Mouse (Mus musculus): ENCODE data around the gene Spsb1.

The Spsb1 gene

DNA sequence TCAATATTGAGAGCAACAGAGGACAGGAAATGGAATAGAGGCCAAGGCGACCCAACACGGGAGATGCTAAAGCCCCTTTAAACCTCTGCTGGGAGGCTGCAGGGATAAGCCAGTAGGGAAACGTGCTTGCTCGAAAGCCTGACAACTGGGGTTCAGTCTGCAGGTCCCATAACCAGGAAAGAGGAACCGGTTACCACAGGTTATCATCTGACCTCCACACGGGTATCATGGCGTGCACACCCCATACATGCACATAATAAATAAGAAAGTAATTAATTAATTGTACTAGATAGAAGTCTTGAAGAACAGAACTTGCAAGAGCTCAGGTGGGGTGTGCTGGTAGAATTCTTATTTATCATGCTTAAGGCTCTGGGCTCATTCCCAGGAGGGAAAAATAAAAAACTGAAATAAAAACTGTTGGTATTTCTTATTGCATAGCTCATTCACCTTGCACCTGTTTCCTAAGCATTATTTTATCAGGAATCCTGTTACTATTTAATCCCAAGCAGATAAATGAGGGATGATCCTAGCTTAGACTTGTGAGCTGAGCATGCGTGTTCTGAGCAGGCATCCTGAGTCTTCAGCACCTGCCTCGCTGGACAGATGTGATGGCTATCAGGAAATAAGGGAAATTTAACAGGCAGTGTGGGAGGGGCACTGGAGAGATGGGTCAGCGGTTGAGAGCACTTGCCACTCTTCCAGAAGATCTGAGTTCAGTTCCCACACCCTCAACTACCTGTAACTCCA is 32.0 kb upstream of the Spsb1 start:
- DNase-seq (ENCODE audit: low spot score in 2 of 2): no peak

DNA sequence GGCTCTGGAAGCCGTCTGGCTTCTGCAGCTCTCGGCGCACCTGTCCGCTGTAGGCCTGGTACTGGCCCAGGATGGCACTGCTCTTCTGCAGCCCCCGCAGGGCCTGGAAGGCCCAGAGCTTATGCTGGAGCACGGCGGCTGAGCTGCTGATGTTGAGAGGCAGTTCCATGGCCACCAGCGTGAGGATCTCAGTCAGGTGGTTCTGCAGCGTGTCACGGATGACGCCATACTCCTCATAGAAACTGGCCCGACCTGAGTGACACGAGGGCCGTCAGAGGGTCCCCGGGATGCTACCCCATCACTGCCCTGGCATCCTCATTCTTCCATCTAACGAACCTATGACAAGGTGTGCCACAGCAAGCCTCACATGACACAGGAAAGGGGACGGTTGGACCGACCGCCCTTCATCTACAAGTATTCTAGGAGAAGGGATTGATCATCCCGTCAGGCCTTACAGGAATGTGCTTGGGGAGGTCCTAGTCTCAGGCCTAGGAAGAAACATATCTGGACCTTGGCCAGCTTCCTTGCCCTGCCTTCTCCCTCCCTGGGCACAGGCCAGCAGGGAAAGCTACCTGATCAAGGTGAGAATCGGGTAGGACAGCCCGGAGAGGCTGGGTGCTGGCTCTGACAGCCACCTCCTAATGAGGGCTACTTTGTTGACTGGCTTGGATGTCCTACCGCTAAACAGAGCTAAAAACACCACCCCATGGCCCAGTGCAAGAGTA is 29.2 kb upstream of the Spsb1 start:
- no peak for DNase-seq (ENCODE audit: low spot score in 2 of 2)

GRCm38 (mm10) chr4:149982154-149982553 is 27.3 kb upstream of the Spsb1 start:
- DNase-seq (ENCODE audit: low spot score in 2 of 2): no peak

GRCm38 (mm10) chr4:149979819-149980308 is 25.0 kb upstream of the Spsb1 start:
- DNase-seq (ENCODE audit: low spot score in 2 of 2): peak; percentile 61 to 80

- DNase-seq (ENCODE audit: low spot score in 2 of 2): no peak
These were observed 24.0 kb upstream of the Spsb1 start for GRCm38 (mm10) chr4:149978820-149979219.

- DNase-seq (ENCODE audit: low spot score in 2 of 2): no peak
These were observed 23.1 kb upstream of the Spsb1 start for GRCm38 (mm10) chr4:149977801-149978544.

GRCm38 (mm10) chr4:149977181-149977580 is 22.3 kb upstream of the Spsb1 start:
- DNase-seq (ENCODE audit: low spot score in 2 of 2): no peak

GRCm38 (mm10) chr4:149975730-149976254 is 20.9 kb upstream of the Spsb1 start:
- no peak for DNase-seq (ENCODE audit: low spot score in 2 of 2)

- no peak for DNase-seq (ENCODE audit: low spot score in 2 of 2)
These were observed 20.4 kb upstream of the Spsb1 start for GRCm38 (mm10) chr4:149975291-149975690.

- no peak for DNase-seq (ENCODE audit: low spot score in 2 of 2)
These were observed 16.6 kb upstream of the Spsb1 start for GRCm38 (mm10) chr4:149971393-149971792.

- no peak for DNase-seq (ENCODE audit: low spot score in 2 of 2)
These were observed 13.7 kb upstream of the Spsb1 start for GRCm38 (mm10) chr4:149968526-149968925.

- no peak for DNase-seq (ENCODE audit: low spot score in 2 of 2)
These were observed 12.1 kb upstream of the Spsb1 start for GRCm38 (mm10) chr4:149966963-149967362.

DNA sequence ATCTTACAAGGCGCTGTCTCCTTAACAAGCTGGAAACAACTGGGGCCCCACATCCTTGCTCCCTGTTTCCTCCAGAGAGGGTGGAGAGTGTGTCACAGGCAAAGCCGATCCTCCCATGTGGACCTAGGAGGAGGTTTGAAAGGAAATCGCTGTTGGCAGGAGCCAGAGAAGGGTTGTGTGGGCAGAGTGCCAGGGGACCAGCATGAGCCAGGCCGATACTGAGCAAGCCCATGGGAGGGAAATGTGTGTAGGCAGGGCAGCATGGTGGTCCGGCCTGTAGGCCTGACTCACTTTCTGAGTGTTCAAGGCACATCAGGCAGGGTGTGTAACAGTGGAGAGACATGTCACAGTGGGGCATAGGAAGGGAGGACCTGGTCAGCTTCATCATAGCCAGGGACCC is 11.4 kb upstream of the Spsb1 start:
- peak in 1 of 2 experiments; percentile 75 for DNase-seq (ENCODE audit: low spot score in 2 of 2)

DNA sequence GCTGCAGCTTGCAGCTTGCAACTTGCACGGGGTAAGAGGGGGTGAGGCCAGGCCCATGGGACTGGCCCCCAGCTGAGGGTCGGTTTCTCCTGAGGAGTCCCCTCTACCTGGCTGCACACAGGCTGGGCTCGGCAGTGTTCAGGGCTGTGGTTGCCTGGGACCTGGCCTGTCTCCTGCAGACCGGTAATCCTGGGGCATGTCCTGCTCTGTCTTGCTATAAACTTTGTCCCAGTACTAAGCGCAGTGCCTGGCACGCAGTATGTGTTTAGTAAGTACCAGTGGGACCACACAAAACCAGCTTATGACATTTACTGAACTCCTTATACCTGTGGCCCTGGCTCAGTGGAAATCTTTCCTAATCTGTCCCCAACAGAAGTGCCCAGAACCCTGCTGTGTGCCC is 10.8 kb upstream of the Spsb1 start:
- no peak for DNase-seq (ENCODE audit: low spot score in 2 of 2)

DNA sequence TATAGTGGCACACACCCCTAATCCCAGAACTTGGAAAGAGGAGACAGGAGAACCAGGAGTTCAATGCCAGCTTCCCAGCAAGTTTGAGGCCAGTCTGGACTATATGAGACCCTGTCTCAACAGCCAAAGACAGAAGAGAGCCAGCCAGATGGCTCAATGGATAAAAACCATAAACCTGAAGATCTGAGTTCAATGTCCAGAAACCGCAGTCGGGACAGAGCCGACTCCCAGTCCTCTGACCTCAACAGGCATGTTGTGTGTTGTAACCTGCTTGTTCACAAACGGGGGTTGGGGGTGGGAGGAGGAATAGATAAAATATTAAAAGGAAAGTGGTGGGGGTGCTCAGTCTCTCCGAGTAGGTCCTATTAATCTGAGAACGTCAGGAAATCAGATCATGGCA is 10.4 kb upstream of the Spsb1 start:
- DNase-seq (ENCODE audit: low spot score in 2 of 2): no peak

- no peak for DNase-seq (ENCODE audit: low spot score in 2 of 2)
These were observed 9.9 kb upstream of the Spsb1 start for GRCm38 (mm10) chr4:149964770-149965169.

DNA sequence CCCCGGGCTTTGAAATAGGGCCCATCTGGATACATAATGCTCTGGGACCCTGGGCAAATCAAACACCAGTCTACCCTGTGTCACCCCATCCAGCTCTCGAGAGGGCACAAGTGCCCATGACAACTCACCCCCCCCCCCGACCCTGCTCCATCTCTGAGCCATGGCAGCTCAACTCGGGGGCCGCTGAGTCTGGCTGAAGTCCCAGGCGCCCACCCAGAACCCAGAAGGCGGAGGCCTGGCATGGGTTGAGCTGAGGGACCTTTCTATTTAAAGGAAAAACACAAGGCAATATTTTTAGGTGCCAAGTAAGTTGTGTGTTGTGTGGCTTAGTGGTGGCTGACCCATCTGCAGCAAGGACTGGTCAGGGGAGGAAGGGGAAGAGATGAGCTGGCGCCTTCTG is 9.4 kb upstream of the Spsb1 start:
- DNase-seq (ENCODE audit: low spot score in 2 of 2): no peak

DNA sequence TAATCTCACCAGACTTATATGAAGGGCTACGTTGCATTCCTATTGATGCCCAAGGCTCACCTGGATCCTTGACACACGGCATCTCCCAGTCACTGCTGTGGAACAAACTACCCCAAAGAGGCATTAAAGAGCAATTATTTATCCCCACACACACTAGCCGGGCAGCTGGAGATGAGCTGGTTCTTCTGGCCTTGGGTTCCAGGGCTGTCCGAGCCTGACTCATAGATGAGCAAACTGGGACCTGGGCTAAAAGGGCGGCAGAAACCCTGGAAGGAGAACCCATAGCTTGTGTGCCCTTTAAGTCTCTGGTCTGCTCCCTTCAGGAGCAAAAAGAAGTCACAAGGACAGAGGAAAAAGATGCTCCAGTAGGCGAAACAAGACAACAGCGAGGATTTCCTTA is 5.5 kb upstream of the Spsb1 start:
- no peak for DNase-seq (ENCODE audit: low spot score in 2 of 2)

DNA sequence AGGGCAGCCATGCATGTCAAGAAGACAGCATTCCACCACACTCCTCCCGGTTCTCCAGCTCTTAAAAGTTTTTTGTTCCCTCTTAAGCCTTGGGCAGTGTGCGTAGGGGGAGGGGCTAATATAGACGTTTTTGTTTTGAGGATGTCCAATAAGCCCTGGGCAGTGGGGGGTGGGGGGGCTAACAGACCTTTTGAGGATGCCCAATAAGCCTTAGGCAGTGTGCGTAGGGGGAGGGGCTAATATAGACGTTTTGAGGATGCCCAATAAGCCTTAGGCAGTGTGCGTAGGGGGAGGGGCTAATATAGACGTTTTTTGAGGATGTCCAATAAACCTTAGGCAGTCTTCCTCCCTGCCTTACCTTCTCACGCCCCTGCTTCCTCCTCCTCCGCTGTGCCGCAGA is 5.0 kb upstream of the Spsb1 start:
- DNase-seq (ENCODE audit: low spot score in 2 of 2): no peak

GRCm38 (mm10) chr4:149958566-149958965 is 3.7 kb upstream of the Spsb1 start:
- DNase-seq (ENCODE audit: low spot score in 2 of 2): peak in 1 of 2 experiments; percentile 75

DNA sequence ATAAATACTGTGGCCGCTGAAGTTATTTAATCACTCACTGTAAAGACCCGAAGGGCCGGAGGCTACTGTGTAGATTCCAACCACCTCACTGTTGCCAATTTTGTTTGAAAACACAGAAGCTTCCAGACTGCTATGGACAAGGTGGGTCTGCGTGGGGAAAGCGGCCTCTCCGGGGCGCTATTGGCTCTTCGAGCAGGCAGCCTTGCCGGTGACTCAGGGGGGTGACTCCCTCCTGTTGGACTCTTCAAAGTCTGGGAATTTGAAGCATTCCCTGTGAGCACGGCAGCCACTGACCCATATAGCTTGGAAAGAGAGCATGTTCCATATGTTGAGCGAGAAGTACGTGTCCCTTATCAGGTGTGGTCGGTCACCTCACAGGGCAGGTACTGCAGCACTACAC is 1.2 kb upstream of the Spsb1 start:
- DNase-seq (ENCODE audit: low spot score in 2 of 2): no peak

- DNase-seq (ENCODE audit: low spot score in 2 of 2): no peak
These were observed 788 bp upstream of the Spsb1 start for GRCm38 (mm10) chr4:149955631-149956030.

Data from heart, adult 9 months (tissue).